Mouse (Mus musculus) T-helper 2 cell (primary cell): ENCODE results near the gene Olfr1242.

Experiments used
- in situ Hi-C: fragments of 300-600 bp; cut with MboI, MseI; formaldehyde crosslinking; loops from one replicate; pipeline ENCODE4 v1.15.1; 2025; ENCODE audit warnings: high pct_unique_total_duplicates

Olfr1242 gene

GRCm38 (mm10) chr2:89498235-89498634 is at the start of gene Olfr1242:
Olfr1242 (minus strand) TSS chr2:89498335.
- in situ Hi-C loops: no loop called here

- in situ Hi-C loops: no loop called here
Observed at GRCm38 (mm10) chr2:89544516-89544915, 46.4 kb upstream of the Olfr1242 start.

GRCm38 (mm10) chr2:89539923-89540322 is 41.8 kb upstream of the Olfr1242 start:
- in situ Hi-C loops: no loop called here

- in situ Hi-C loops: no loop called here
Observed at GRCm38 (mm10) chr2:89531387-89531786, 33.3 kb upstream of the Olfr1242 start, which contains the start of gene Olfr1243. Olfr1243 (minus strand) TSS chr2:89531487.

GRCm38 (mm10) chr2:89487026-89487425 is 11.1 kb downstream of the Olfr1242 start, which contains the start of gene Olfr1241:
Olfr1241 (minus strand) TSS chr2:89487126.
- in situ Hi-C loops: no loop called here

- in situ Hi-C loops: no loop called here
Observed at GRCm38 (mm10) chr2:89442900-89443299, 55.2 kb downstream of the Olfr1242 start, which contains the start of gene Olfr1240. Olfr1240 (minus strand) TSS chr2:89443000.
